Mouse (Mus musculus): ENCODE measurements around the gene Zfyve1. TPM values are rescaled to one million over a fixed set of nuclear protein-coding genes. Genes with fewer than 3 reads are reported as not detected.
A peak's percentile ranks its signal among the peaks of the same experiment; 100 is the strongest.
"Not testable (repeated sequence)": the region's sequence is repeated elsewhere in the genome, so short reads cannot be mapped to it uniquely, and the experiment has no call there.

The Zfyve1 gene
- total RNA-seq (2021): 10 to 100 TPM; 20.0 to 20.1 TPM

GRCm38 (mm10) chr12:83597025-83597501 lies at the start of gene Zfyve1:
Zfyve1 (minus strand) TSS chr12:83597222.
- peak; percentile 94 for DNase-seq

- DNase-seq: no peak
Measured at GRCm38 (mm10) chr12:83643116-83643515, 46.1 kb upstream of the Zfyve1 start.

GRCm38 (mm10) chr12:83641233-83641632 lies 44.2 kb upstream of the Zfyve1 start:
- no peak for DNase-seq

GRCm38 (mm10) chr12:83633807-83634206 lies 36.8 kb upstream of the Zfyve1 start:
- no peak for DNase-seq

GRCm38 (mm10) chr12:83632680-83633025 lies 35.6 kb upstream of the Zfyve1 start:
- peak; percentile 43 for DNase-seq

GRCm38 (mm10) chr12:83631743-83632679 lies 35.0 kb upstream of the Zfyve1 start:
- peak; percentile 95 for DNase-seq

- DNase-seq: not testable (repeated sequence)
Measured at GRCm38 (mm10) chr12:83630936-83631335, 33.9 kb upstream of the Zfyve1 start, which contains the start of gene Rbm25. Rbm25 (plus strand) TSS chr12:83631236.

GRCm38 (mm10) chr12:83624321-83624720 lies 27.3 kb upstream of the Zfyve1 start:
- no peak for DNase-seq

- DNase-seq: no peak
Measured at GRCm38 (mm10) chr12:83622031-83622755, 25.2 kb upstream of the Zfyve1 start.

- DNase-seq: not testable (repeated sequence)
Measured at GRCm38 (mm10) chr12:83620694-83621093, 23.7 kb upstream of the Zfyve1 start.

- DNase-seq: no peak
Measured at GRCm38 (mm10) chr12:83618981-83619380, 22.0 kb upstream of the Zfyve1 start.

GRCm38 (mm10) chr12:83617261-83617660 lies 20.2 kb upstream of the Zfyve1 start:
- DNase-seq: no peak

GRCm38 (mm10) chr12:83606411-83606810 lies 9.4 kb upstream of the Zfyve1 start:
- DNase-seq: not testable (repeated sequence)

- no peak for DNase-seq
Measured at GRCm38 (mm10) chr12:83602285-83602684, 5.3 kb upstream of the Zfyve1 start.

GRCm38 (mm10) chr12:83597881-83598280 lies 859 bp upstream of the Zfyve1 start:
- no peak for DNase-seq

GRCm38 (mm10) chr12:83596191-83596954 lies 649 bp downstream of the Zfyve1 start:
- DNase-seq: no peak

- DNase-seq: no peak
Measured at GRCm38 (mm10) chr12:83594454-83595040, 2.5 kb downstream of the Zfyve1 start.

GRCm38 (mm10) chr12:83591754-83592501 lies 5.1 kb downstream of the Zfyve1 start:
- DNase-seq: no peak

GRCm38 (mm10) chr12:83586628-83587027 lies 10.4 kb downstream of the Zfyve1 start:
- DNase-seq: no peak

- DNase-seq: no peak
Measured at GRCm38 (mm10) chr12:83582747-83583146, 14.3 kb downstream of the Zfyve1 start.

GRCm38 (mm10) chr12:83582106-83582505 lies 14.9 kb downstream of the Zfyve1 start:
- DNase-seq: no peak

All from heart, postnatal 4 days (tissue).